Mouse (Mus musculus) MEL (cell line): ENCODE results near the gene Sgk1. TPM values are rescaled to one million over a fixed set of nuclear protein-coding genes. Genes with fewer than 3 reads are reported as not detected.

Experiments
- DNase-seq: peaks from one replicate; pipeline ENCODE4 v3.0.0; 2011; ENCODE audit warnings: low read depth, low spot score
- H3K27ac ChIP-seq: 2 replicates; pipeline ENCODE4 v1.5.1; 2012; ENCODE audit warnings: low read depth, mild to moderate bottlenecking, control low read depth, low read length, moderate library complexity; ENCODE audit not compliant: control insufficient read depth
- H3K27me3 ChIP-seq, 2 experiments: fragments of 150-350 bp in 1 of 2; sonication (generic) in 1 of 2; 2 replicates each; pipeline ENCODE4 v1.6.1; 2012; ENCODE audit warnings: low read length in 2 of 2, mild to moderate bottlenecking in 2 of 2, improper control_type of control experiment in 1 of 2, moderate library complexity in 1 of 2; ENCODE audit not compliant: insufficient read depth in 2 of 2, control insufficient read depth in 1 of 2
- H3K36me3 ChIP-seq, 2 experiments: 2 replicates each; pipeline ENCODE4 v1.6.1; 2012 to 2014; ENCODE audit warnings: low read length in 2 of 2, improper control_type of control experiment in 1 of 2, inconsistent platforms in 1 of 2, mild to moderate bottlenecking in 1 of 2; ENCODE audit not compliant: insufficient read depth in 2 of 2, control insufficient read depth in 1 of 2
- H3K4me1 ChIP-seq, 2 experiments: fragments of 150-350 bp in 1 of 2; sonication (generic) in 1 of 2; 2 replicates each; pipeline ENCODE4 v1.6.1; 2012; ENCODE audit warnings: low read length in 2 of 2, improper control_type of control experiment in 1 of 2, mild to moderate bottlenecking in 1 of 2; ENCODE audit not compliant: insufficient read depth in 2 of 2, control insufficient read depth in 1 of 2
- H3K4me3 ChIP-seq, 2 experiments: fragments of 150-350 bp in 1 of 2; sonication (generic) in 1 of 2; 2 replicates each; pipeline ENCODE4 v1.5.1; 2012; ENCODE audit warnings: low read depth in 2 of 2, low read length in 2 of 2, mild to moderate bottlenecking in 2 of 2, moderate library complexity in 2 of 2, control low read depth in 1 of 2, improper control_type of control experiment in 1 of 2; ENCODE audit not compliant: control insufficient read depth in 1 of 2, insufficient read depth in 1 of 2
- H3K79me2 ChIP-seq: 2 replicates; pipeline ENCODE4 v1.6.1; 2012; ENCODE audit warnings: mild to moderate bottlenecking, low read length, moderate library complexity; ENCODE audit not compliant: control insufficient read depth, poor library complexity, insufficient read depth
- H3K9ac ChIP-seq: 2 replicates; pipeline ENCODE4 v1.6.1; 2012; ENCODE audit warnings: low read depth, mild to moderate bottlenecking, control low read depth, low read length, moderate library complexity; ENCODE audit not compliant: control insufficient read depth, poor library complexity, severe bottlenecking
- H3K9me3 ChIP-seq: fragments of 150-350 bp; sonication (generic); replicated peaks from 2 replicates; pipeline ENCODE4 v1.6.1; 2012; ENCODE audit warnings: mild to moderate bottlenecking, low read length, improper control_type of control experiment, moderate library complexity; ENCODE audit not compliant: insufficient read depth
- BHLHE40 ChIP-seq: IDR thresholded peaks from 2 replicates; pipeline ENCODE4 v1.6.1; 2012; ENCODE audit warnings: low read depth, mild to moderate bottlenecking, inconsistent platforms, low read length, improper control_type of control experiment, borderline replicate concordance
- E2F4 ChIP-seq: IDR thresholded peaks from 2 replicates; pipeline ENCODE4 v1.6.1; 2011; ENCODE audit warnings: low read depth, low read length, improper control_type of control experiment, borderline replicate concordance
- EP300 ChIP-seq, 2 experiments: IDR thresholded peaks; 2 replicates each; pipeline ENCODE4 v1.6.1; 2011; ENCODE audit warnings: improper control_type of control experiment in 2 of 2, low read length in 2 of 2, low read depth in 1 of 2, mild to moderate bottlenecking in 1 of 2
- ETS1 ChIP-seq: IDR thresholded peaks from 2 replicates; pipeline ENCODE4 v1.6.1; 2012; ENCODE audit warnings: low read depth, mild to moderate bottlenecking, inconsistent platforms, low read length, improper control_type of control experiment, moderate library complexity
- GATA1 ChIP-seq: IDR thresholded peaks from 2 replicates; pipeline ENCODE4 v1.6.1; 2011; ENCODE audit warnings: low read depth, low read length, improper control_type of control experiment
- HCFC1 ChIP-seq: IDR thresholded peaks from 2 replicates; pipeline ENCODE4 v1.6.1; 2012; ENCODE audit warnings: low read depth, mild to moderate bottlenecking, inconsistent platforms, low read length, improper control_type of control experiment, moderate library complexity
- KAT2A ChIP-seq: conservative IDR thresholded peaks from 2 replicates; pipeline ENCODE4 v1.6.1; 2012; ENCODE audit warnings: low read depth, low read length, improper control_type of control experiment, inconsistent platforms
- MAX ChIP-seq: IDR thresholded peaks from 2 replicates; pipeline ENCODE4 v1.6.1; 2011; ENCODE audit warnings: low read length, improper control_type of control experiment
- NELFE ChIP-seq: IDR thresholded peaks from 2 replicates; pipeline ENCODE4 v1.6.1; 2011; ENCODE audit warnings: low read depth, low read length, improper control_type of control experiment
- POLR2AphosphoS5 ChIP-seq: IDR thresholded peaks from 2 replicates; pipeline ENCODE4 v1.6.1; 2012; ENCODE audit warnings: low read depth, borderline replicate concordance, mild to moderate bottlenecking, inconsistent platforms, low read length, moderate library complexity, mixed read lengths
- RAD21 ChIP-seq: IDR thresholded peaks from 2 replicates; pipeline ENCODE4 v1.6.1; 2011; ENCODE audit warnings: mild to moderate bottlenecking, low read depth, low read length, improper control_type of control experiment
- SMC3 ChIP-seq: IDR thresholded peaks from 2 replicates; pipeline ENCODE4 v1.6.1; 2011; ENCODE audit warnings: low read depth, low read length, improper control_type of control experiment
- TAL1 ChIP-seq: IDR thresholded peaks from 2 replicates; pipeline ENCODE4 v1.6.1; 2012; ENCODE audit warnings: mild to moderate bottlenecking, inconsistent platforms, low read length, moderate library complexity, mixed read lengths
- TBP ChIP-seq: IDR thresholded peaks from 2 replicates; pipeline ENCODE4 v1.8.0; 2011; ENCODE audit warnings: low read depth, low read length, improper control_type of control experiment
- USF1 ChIP-seq: IDR thresholded peaks from 2 replicates; pipeline ENCODE4 v1.6.1; 2014; ENCODE audit warnings: low read depth, mild to moderate bottlenecking, inconsistent platforms, low read length, improper control_type of control experiment, moderate library complexity
- ZMIZ1 ChIP-seq: IDR thresholded peaks from 2 replicates; pipeline ENCODE4 v1.6.1; 2012; ENCODE audit warnings: low read depth, mild to moderate bottlenecking, inconsistent platforms, low read length, improper control_type of control experiment, moderate library complexity
- ZNF384 ChIP-seq: IDR thresholded peaks from 2 replicates; pipeline ENCODE4 v1.6.1; 2012; ENCODE audit warnings: low read depth, mild to moderate bottlenecking, inconsistent platforms, low read length, improper control_type of control experiment
- polyA plus RNA-seq, 2 experiments: library from polyadenylated mRNA; stranded (reverse) in 1 of 2; unstranded in 1 of 2; fragments of >175 nt in 1 of 2; fragments of >200 nt in 1 of 2; gene quantifications; 2 replicates each; pipeline versions ENCODE4 v1.2.1 to v1.2.4; 2012; ENCODE audit warnings: low replicate concordance in 2 of 2, low read depth in 1 of 2; ENCODE audit not compliant: insufficient read length in 2 of 2, insufficient read depth in 1 of 2, missing spikeins in 1 of 2
- total RNA-seq: library from RNA; depleted of rRNA; stranded (reverse); fragments of 300-350 nt; gene quantifications from 2 replicates; pipeline ENCODE4 v1.2.3, GENCODE M21; 2012

The Sgk1 gene
- total and polyA plus RNA-seq, 3 experiments = 1.6 to 3.2 TPM; not detected in 1

GRCm38 (mm10) chr10:21889141-21889765, 7.3 kb downstream of the Sgk1 start:
- H3K27ac ChIP-seq = no peak overlapping the region

GRCm38 (mm10) chr10:21890293-21890692, 8.3 kb downstream of the Sgk1 start:
- H3K79me2 ChIP-seq = no peaks in the 10 kb centered on the region
- H3K4me1 ChIP-seq = no peaks in the 10 kb centered on the region
- no peak overlapping the region for H3K9ac ChIP-seq
- no peak for DNase-seq
- H3K4me3 ChIP-seq = no peak overlapping the region
- peaks cover 0 to 3% of the 10 kb centered on the region in 2 experiments; a peak in 1 of 4 replicates for H3K36me3 ChIP-seq
- H3K9me3 ChIP-seq = no peaks in the 10 kb centered on the region
- TF ChIP-seq POLR2AphosphoS5 (no peak), TBP (no peak), RAD21 (no peak), E2F4 (no peak), USF1 (no peak), NELFE (no peak), EP300 (IDR thresholded peaks at IDR 0.05; ENCODE audit: low read depth in 1 of 2, low read length in 2 of 2) (no peak), ZMIZ1 (no peak), ZNF384 (no peak), ETS1 (no peak), SMC3 (no peak), BHLHE40 (no peak), GATA1 (no peak)
- peaks cover 0 to 9% of the 10 kb centered on the region in 2 experiments; a peak in 3 of 4 replicates for H3K27me3 ChIP-seq
- no peak overlapping the region for H3K27ac ChIP-seq

More at GRCm38 (mm10) chr10:21889141-21889765, 7.3 kb downstream of the Sgk1 start:
- Histone ChIP-seq H3K79me2 (no peaks in the 10 kb centered on the region), H3K4me3 (no peak overlapping the region), H3K9me3 (no peaks in the 10 kb centered on the region), H3K9ac (no peak overlapping the region), H3K36me3 (peaks cover 0 to 3% of the 10 kb centered on the region in 2 experiments; a peak in 1 of 4 replicates), H3K27me3 (peaks cover 0 to 4% of the 10 kb centered on the region in 2 experiments; a peak in 2 of 4 replicates), H3K4me1 (no peaks in the 10 kb centered on the region)
- peak; percentile 59 for DNase-seq
- TF ChIP-seq KAT2A (no peak), POLR2AphosphoS5 (no peak), EP300 (IDR thresholded peaks at IDR 0.05; ENCODE audit: low read depth in 1 of 2, low read length in 2 of 2) (no peak), HCFC1 (no peak), RAD21 (no peak), TAL1 (no peak), MAX (no peak)
